Mouse (Mus musculus): ENCODE results near the gene Itga1. TPM values are rescaled to one million over a fixed set of nuclear protein-coding genes. Genes with fewer than 3 reads are reported as not detected.

Gene Itga1
- polyA plus RNA-seq (2012; rRNA removed): 2.7 and 2.9 TPM in 2 replicates

DNA sequence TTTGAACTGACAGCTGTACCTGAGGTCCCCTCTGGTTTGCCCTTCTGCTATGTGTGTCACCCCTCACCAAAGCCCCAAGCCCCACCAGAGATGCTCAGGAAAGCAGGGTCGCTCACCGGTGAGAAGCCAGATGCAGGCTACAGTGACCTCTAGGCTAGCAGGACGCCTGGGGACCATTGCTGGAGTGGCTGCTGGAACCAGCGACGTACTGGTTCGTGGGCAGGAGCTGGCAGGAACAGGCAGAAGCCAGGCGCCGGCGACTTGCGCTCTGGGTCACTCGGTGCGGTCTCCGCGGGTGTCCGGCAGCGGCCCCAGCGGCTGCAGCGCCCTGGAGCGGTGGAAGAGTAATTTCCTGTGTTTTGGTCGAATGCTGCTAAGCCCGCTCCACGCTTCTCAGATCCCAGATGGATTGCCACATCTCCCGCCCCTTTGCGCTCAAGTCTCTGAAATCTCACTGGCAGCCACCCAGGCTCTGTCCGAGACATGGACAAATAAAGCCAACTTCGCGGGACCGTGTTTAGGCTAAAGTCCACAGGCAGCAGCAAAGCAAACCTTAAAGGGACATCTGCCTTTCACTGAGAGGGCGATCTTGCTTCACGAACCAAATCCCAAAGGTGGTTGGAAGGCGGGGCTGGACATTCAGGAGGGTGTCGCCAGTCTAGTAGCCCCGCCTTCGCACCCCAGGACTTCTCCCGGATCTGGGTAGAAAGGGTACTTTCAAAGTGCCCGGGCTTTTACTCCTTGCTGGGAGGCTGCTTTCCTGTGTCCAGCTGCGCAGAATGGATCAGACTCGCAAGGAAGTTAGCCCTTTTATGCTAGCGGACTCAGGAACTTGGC is at the start of gene Itga1, which contains the start of gene Gm49395:
Itga1 (minus strand) TSS at position 610 of the 837 bp plus-strand sequence.
Gm49395 (minus strand) TSS at position 567 of the 837 bp plus-strand sequence.

GRCm38 (mm10) chr13:115090069-115090976 is 11.4 kb downstream of the Itga1 start, which contains the start of gene Pelo:
Gene Pelo (minus strand): TSS chr13:115090186.

GRCm38 (mm10) chr13:114931775-114932294 is 169.9 kb downstream of the Itga1 start, which contains the start of gene Itga2:
Gene Itga2 (minus strand): TSS chr13:114932100.

Other genes starting within 250 kb of the Itga1 start
- gene Itga2, start 169.9 kb downstream of the Itga1 start, polyA plus RNA-seq (2012; rRNA removed): 0.58 and 0.76 TPM in 2 replicates
- 29.8 and 30.4 TPM in 2 replicates for gene Pelo, start 11.8 kb downstream of the Itga1 start, polyA plus RNA-seq (2012; rRNA removed)
- gene Gm49395, start within 50 bp of the Itga1 start, polyA plus RNA-seq (2012; rRNA removed): 0.57 and 1.0 TPM in 2 replicates

All from central nervous system, embryonic 18 days (tissue).